Mouse (Mus musculus) forebrain, embryonic 11.5 days (tissue): ENCODE data around the gene Smox. TPM values are rescaled to one million over a fixed set of nuclear protein-coding genes. Genes with fewer than 3 reads are reported as not detected.

Experiments
- ATAC-seq: fragments of 200-750 bp; cut with Nextera tagmentation; replicated peaks from 2 replicates; pipeline ENCODE4 v1.8.0; 2017; ENCODE audit warnings: moderate TSS enrichment; ENCODE audit not compliant: low FRiP score
- DNase-seq: peaks from one replicate; pipeline ENCODE4 v3.0.0-alpha.2; 2017; ENCODE audit warnings: low spot score
- H3K27ac ChIP-seq: fragments of 300-500 bp; sonication (generic); 2 replicates; pipeline ENCODE4 v1.5.1; 2014; ENCODE audit warnings: low read depth, low read length
- H3K27me3 ChIP-seq: fragments of 300-500 bp; sonication (generic); 2 replicates; pipeline ENCODE4 v1.6.1; 2014; ENCODE audit warnings: mild to moderate bottlenecking, low read length, mixed read lengths; ENCODE audit not compliant: control insufficient read depth, insufficient read depth
- H3K36me3 ChIP-seq: fragments of 300-500 bp; sonication (generic); 2 replicates; pipeline ENCODE4 v1.6.1; 2014; ENCODE audit warnings: mild to moderate bottlenecking, low read length, moderate library complexity, mixed read lengths; ENCODE audit not compliant: control insufficient read depth, insufficient read depth
- H3K4me1 ChIP-seq: fragments of 300-500 bp; sonication (generic); replicated peaks from 2 replicates; pipeline ENCODE4 v1.6.1; 2014; ENCODE audit warnings: low read length, mixed read lengths; ENCODE audit not compliant: control insufficient read depth, insufficient read depth
- H3K4me2 ChIP-seq: fragments of 300-500 bp; sonication (generic); 2 replicates; pipeline ENCODE4 v1.6.1; 2014; ENCODE audit warnings: low read depth, mild to moderate bottlenecking, low read length, moderate library complexity, mixed read lengths; ENCODE audit not compliant: severe bottlenecking
- H3K4me3 ChIP-seq: fragments of 300-500 bp; sonication (generic); 2 replicates; pipeline ENCODE4 v1.5.1; 2014; ENCODE audit warnings: low read depth, low read length
- H3K9ac ChIP-seq: fragments of 300-500 bp; sonication (generic); 2 replicates; pipeline ENCODE4 v1.6.1; 2014; ENCODE audit warnings: low read length
- H3K9me3 ChIP-seq: fragments of 300-500 bp; sonication (generic); 2 replicates; pipeline ENCODE4 v1.6.1; 2016; ENCODE audit warnings: low read length, mixed read lengths; ENCODE audit not compliant: control insufficient read depth
- WGBS: fragments of 180-500 bp; shearing (Covaris S2); extraction: QIAGEN DNeasy Blood & Tissue Kit; methylation state at CpG from one replicate; pipeline ENCODE4 v1.1.7; 2014; 5-methylcytosine and 5-hydroxymethylcytosine counted together
- polyA plus RNA-seq: library from polyadenylated mRNA; unstranded; fragments of >200 nt; fragmentation: Nextera tagmentation; extraction: Ambion mirVana; gene quantifications from 2 replicates; pipeline ENCODE4 v1.2.1, GENCODE M21; 2014

Gene Smox
- polyA plus RNA-seq, 1 experiment from 2014 or later = 33.2 TPM

GRCm38 (mm10) chr2:131497224-131497856 is 6.0 kb downstream of the Smox start:
- no peaks in the 10 kb centered on the region for H3K27me3 ChIP-seq
- H3K4me2 ChIP-seq = no peak overlapping the region
- ATAC-seq (no peak), DNase-seq (no peak)
- H3K27ac ChIP-seq = 0 out of 2 replicates have a peak overlapping the region, but pooled peaks have one; percentile 25
- no peak overlapping the region for H3K9ac ChIP-seq
- H3K9me3 ChIP-seq = no peaks in the 10 kb centered on the region
- WGBS = 94% methylated on average over 4 of the region's 4 CpGs
- H3K4me1 ChIP-seq = 0 out of 2 replicates have a peak, but pooled peaks cover 2% of the 10 kb centered on the region
- no peak overlapping the region for H3K4me3 ChIP-seq
- no peaks in the 10 kb centered on the region for H3K36me3 ChIP-seq

- 68% methylated on average over 7 of the region's 7 CpGs for WGBS
- Histone ChIP-seq H3K9ac (no peak overlapping the region), H3K4me2 (no peak overlapping the region), H3K36me3 (no peaks in the 10 kb centered on the region), H3K27ac (no peak overlapping the region), H3K9me3 (no peaks in the 10 kb centered on the region), H3K27me3 (no peaks in the 10 kb centered on the region), H3K4me3 (no peak overlapping the region), H3K4me1 (no peaks in the 10 kb centered on the region)
- DNase-seq (no peak), ATAC-seq (no peak)
Measured at GRCm38 (mm10) chr2:131498219-131498618, 6.9 kb downstream of the Smox start.

GRCm38 (mm10) chr2:131499290-131499845 is 8.1 kb downstream of the Smox start:
- Histone ChIP-seq H3K27ac (no peak overlapping the region), H3K27me3 (no peaks in the 10 kb centered on the region)
- DNase-seq = no peak

GRCm38 (mm10) chr2:131501886-131502285 is 10.6 kb downstream of the Smox start:
- H3K27me3 ChIP-seq = no peaks in the 10 kb centered on the region
- no peaks in the 10 kb centered on the region for H3K36me3 ChIP-seq
- H3K4me3 ChIP-seq = no peak overlapping the region
- peaks cover 7% of the 10 kb centered on the region for H3K4me1 ChIP-seq
- DNase-seq (no peak), ATAC-seq (no peak)
- H3K27ac ChIP-seq = peak overlapping the region; percentile 25; the same call in 1 of the 2 replicates
- H3K9ac ChIP-seq = no peak overlapping the region
- H3K4me2 ChIP-seq = no peak overlapping the region
- no peaks in the 10 kb centered on the region for H3K9me3 ChIP-seq
- WGBS = 69% methylated on average over 5 of the region's 5 CpGs

More at GRCm38 (mm10) chr2:131499290-131499845, 8.1 kb downstream of the Smox start:
- Histone ChIP-seq H3K4me1 (no peaks in the 10 kb centered on the region), H3K9ac (no peak overlapping the region), H3K4me3 (no peak overlapping the region), H3K36me3 (no peaks in the 10 kb centered on the region), H3K4me2 (no peak overlapping the region), H3K9me3 (no peaks in the 10 kb centered on the region)
- WGBS = 69% methylated on average over 5 of the region's 5 CpGs
- ATAC-seq = no peak

GRCm38 (mm10) chr2:131502561-131502960 is 11.3 kb downstream of the Smox start:
- 87% methylated on average over 5 of the region's 5 CpGs for WGBS
- 0 out of 2 replicates have a peak overlapping the region, but pooled peaks have one; percentile 25 for H3K27ac ChIP-seq

GRCm38 (mm10) chr2:131505431-131505830 is 14.1 kb downstream of the Smox start:
- no peak overlapping the region for H3K4me3 ChIP-seq
- no peaks in the 10 kb centered on the region for H3K9me3 ChIP-seq
- H3K36me3 ChIP-seq = no peaks in the 10 kb centered on the region
- ATAC-seq (no peak), DNase-seq (no peak)
- H3K4me2 ChIP-seq = no peak overlapping the region
- H3K4me1 ChIP-seq = peaks cover 16% of the 10 kb centered on the region
- no peaks in the 10 kb centered on the region for H3K27me3 ChIP-seq
- no peak overlapping the region for H3K27ac ChIP-seq
- no peak overlapping the region for H3K9ac ChIP-seq

More at GRCm38 (mm10) chr2:131502561-131502960, 11.3 kb downstream of the Smox start:
- no peaks in the 10 kb centered on the region for H3K36me3 ChIP-seq
- peaks cover 7% of the 10 kb centered on the region for H3K4me1 ChIP-seq
- H3K4me3 ChIP-seq = no peak overlapping the region
- ATAC-seq = no peak
- no peak overlapping the region for H3K4me2 ChIP-seq
- H3K9ac ChIP-seq = no peak overlapping the region
- no peaks in the 10 kb centered on the region for H3K9me3 ChIP-seq
- H3K27me3 ChIP-seq = no peaks in the 10 kb centered on the region
- DNase-seq = no peak

- Histone ChIP-seq H3K4me3 (no peak overlapping the region), H3K27ac (peak overlapping the region; percentile 66), H3K9me3 (no peaks in the 10 kb centered on the region), H3K36me3 (no peaks in the 10 kb centered on the region), H3K27me3 (no peaks in the 10 kb centered on the region), H3K9ac (peak overlapping the region; percentile 44; the same call in 1 of the 2 replicates), H3K4me2 (no peak overlapping the region), H3K4me1 (peaks cover 16% of the 10 kb centered on the region)
- DNase-seq (peak; percentile 74), ATAC-seq (peak; percentile 88)
- 2% methylated on average over 3 of the region's 3 CpGs for WGBS
Measured at GRCm38 (mm10) chr2:131506358-131506757, 15.1 kb downstream of the Smox start.

GRCm38 (mm10) chr2:131508501-131508900 is 17.2 kb downstream of the Smox start:
- 68% methylated on average over 2 of the region's 2 CpGs for WGBS
- peaks cover 16% of the 10 kb centered on the region for H3K4me1 ChIP-seq
- no peak for ATAC-seq

More at GRCm38 (mm10) chr2:131508501-131508900, 17.2 kb downstream of the Smox start:
- Histone ChIP-seq H3K27ac (no peak overlapping the region), H3K9ac (no peak overlapping the region), H3K4me2 (no peak overlapping the region), H3K27me3 (no peaks in the 10 kb centered on the region), H3K36me3 (no peaks in the 10 kb centered on the region), H3K9me3 (no peaks in the 10 kb centered on the region), H3K4me3 (no peak overlapping the region)
- no peak for DNase-seq
